Mouse (Mus musculus) forebrain, embryonic 15.5 days (tissue): Measurements from ENCODE around the gene Alpk1. TPM values are rescaled to one million over a fixed set of nuclear protein-coding genes. Genes with fewer than 3 reads are reported as not detected.

Experiments
- ATAC-seq: fragments of 200-750 bp; cut with Nextera tagmentation; replicated peaks from 2 replicates; pipeline ENCODE4 v1.8.0; 2017; ENCODE audit warnings: mild to moderate bottlenecking, moderate TSS enrichment, moderate library complexity
- H3K27ac ChIP-seq: fragments of 300-500 bp; sonication (generic); replicated peaks from 2 replicates; pipeline ENCODE4 v1.5.1; 2015; ENCODE audit warnings: mild to moderate bottlenecking, inconsistent platforms
- H3K27me3 ChIP-seq: fragments of 300-500 bp; sonication (generic); 2 replicates; pipeline ENCODE4 v1.6.1; 2015; ENCODE audit warnings: inconsistent platforms
- H3K36me3 ChIP-seq: fragments of 300-500 bp; sonication (generic); 2 replicates; pipeline ENCODE4 v1.6.1; 2015; ENCODE audit warnings: mild to moderate bottlenecking, inconsistent platforms
- H3K4me1 ChIP-seq: fragments of 300-500 bp; sonication (generic); 2 replicates; pipeline ENCODE4 v1.6.1; 2015; ENCODE audit warnings: inconsistent platforms
- H3K4me2 ChIP-seq: fragments of 300-500 bp; sonication (generic); replicated peaks from 2 replicates; pipeline ENCODE4 v1.6.1; 2015; ENCODE audit warnings: mild to moderate bottlenecking, inconsistent platforms
- H3K4me3 ChIP-seq: fragments of 300-500 bp; sonication (generic); 2 replicates; pipeline ENCODE4 v1.5.1; 2015; ENCODE audit warnings: mild to moderate bottlenecking, inconsistent platforms
- H3K9ac ChIP-seq: fragments of 300-500 bp; sonication (generic); replicated peaks from 2 replicates; pipeline ENCODE4 v1.6.1; 2015; ENCODE audit warnings: mild to moderate bottlenecking, inconsistent platforms
- H3K9me3 ChIP-seq: fragments of 300-500 bp; sonication (generic); 2 replicates; pipeline ENCODE4 v1.6.1; 2016; ENCODE audit warnings: inconsistent platforms
- WGBS: fragments of 180-500 bp; shearing (Covaris S2); methylation state at CpG from one replicate; pipeline ENCODE4 v1.1.7; 2015; ENCODE audit warnings: mixed read lengths; 5-methylcytosine and 5-hydroxymethylcytosine counted together
- polyA plus RNA-seq: library from polyadenylated mRNA; unstranded; fragments of >200 nt; fragmentation: Nextera tagmentation; extraction: Ambion mirVana; gene quantifications from 2 replicates; pipeline ENCODE4 v1.2.1, GENCODE M21; 2015

Gene Alpk1
- polyA plus RNA-seq, 1 experiment from 2014 or later = 0.78 TPM

DNA sequence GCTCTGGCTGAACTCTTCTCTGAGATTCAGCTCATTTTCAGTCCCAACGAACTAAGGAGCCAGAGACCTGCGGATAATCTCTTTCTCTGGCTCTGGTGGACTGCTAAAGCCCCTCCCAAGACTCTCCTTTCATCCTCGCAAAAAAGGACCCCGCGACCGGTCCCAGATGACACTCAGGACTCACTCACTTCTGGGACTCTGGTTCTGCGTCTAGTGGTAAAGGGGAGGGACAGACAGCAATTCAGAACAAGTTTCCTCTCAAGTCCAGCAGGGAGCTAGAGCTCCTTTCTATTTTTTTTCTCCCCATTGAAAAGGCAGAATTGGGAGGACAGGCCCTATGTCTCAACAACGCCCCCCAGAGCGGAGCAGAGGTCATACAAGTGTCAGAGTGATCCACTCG is 148.7 kb downstream of the Alpk1 start:
- Histone ChIP-seq H3K4me2 (peak overlapping the region; percentile 59), H3K9ac (peak overlapping the region; percentile 61; the same call in 1 of the 2 replicates), H3K4me1 (peaks cover 63% of the 10 kb centered on the region), H3K9me3 (no peaks in the 10 kb centered on the region), H3K27ac (peak overlapping the region; percentile 91), H3K36me3 (no peaks in the 10 kb centered on the region), H3K27me3 (peaks cover 20% of the 10 kb centered on the region), H3K4me3 (peak overlapping the region; percentile 64)
- 1% methylated on average over 10 of the region's 10 CpGs for WGBS
- no peak for ATAC-seq

DNA sequence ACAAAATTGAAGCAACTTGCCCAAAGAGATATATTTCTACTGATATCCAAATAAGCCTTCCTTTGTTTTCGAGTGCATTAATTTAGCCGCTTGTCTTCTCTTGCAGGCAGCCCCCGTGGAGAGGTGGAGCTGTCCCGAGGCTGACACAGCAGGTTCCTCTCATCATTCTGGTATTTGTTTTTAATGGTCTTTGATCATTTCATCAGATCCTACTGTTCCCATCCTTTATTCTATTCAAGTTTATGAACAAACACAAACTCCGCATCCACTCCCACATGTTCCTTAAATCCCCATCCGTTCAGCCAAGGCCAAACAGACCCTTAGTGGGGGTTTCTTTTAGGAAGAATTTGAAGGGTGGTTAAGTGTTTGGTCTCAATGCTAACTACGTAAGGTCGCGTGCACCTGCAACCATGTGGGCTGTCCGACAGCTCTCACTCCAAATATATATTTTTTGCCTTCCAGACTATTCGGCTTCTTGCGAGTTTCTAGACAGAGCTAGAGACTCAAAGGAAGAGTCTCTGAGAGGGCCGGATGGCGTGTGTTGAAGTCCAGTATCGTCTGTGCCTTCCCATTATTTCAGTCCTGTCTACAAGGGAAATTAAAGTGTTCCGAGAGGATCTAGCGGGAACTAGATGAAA is 149.5 kb downstream of the Alpk1 start:
- peaks cover 24% of the 10 kb centered on the region for H3K27me3 ChIP-seq
- peak overlapping the region; percentile 91 for H3K27ac ChIP-seq
- no peak for ATAC-seq
- no peak overlapping the region for H3K9ac ChIP-seq
- peaks cover 67% of the 10 kb centered on the region for H3K4me1 ChIP-seq
- H3K4me3 ChIP-seq = peak overlapping the region; percentile 64; the same call in 1 of the 2 replicates
- WGBS = 10% methylated on average over 17 of the region's 17 CpGs
- H3K9me3 ChIP-seq = no peaks in the 10 kb centered on the region
- H3K36me3 ChIP-seq = no peaks in the 10 kb centered on the region
- H3K4me2 ChIP-seq = peak overlapping the region; percentile 59

DNA sequence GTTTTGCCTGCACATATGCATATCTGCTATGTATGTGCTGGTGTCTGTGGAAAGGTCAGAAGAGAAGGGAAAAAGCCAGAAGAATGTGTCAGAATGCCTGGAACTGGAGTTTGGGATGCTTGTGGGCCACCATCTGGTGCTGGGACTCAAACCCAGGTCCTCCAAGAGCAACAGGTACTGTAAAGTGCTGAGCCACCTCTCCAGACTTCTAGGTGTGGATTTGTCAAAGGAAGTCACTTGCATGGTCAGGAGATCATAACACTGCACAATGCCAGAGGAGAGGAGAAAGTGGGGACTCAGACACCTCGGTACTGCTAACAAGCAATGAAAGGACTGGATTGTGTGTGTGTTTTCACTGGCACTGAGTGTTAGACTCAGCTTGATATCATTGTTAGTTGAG is 150.1 kb downstream of the Alpk1 start:
- H3K9me3 ChIP-seq = no peaks in the 10 kb centered on the region
- H3K9ac ChIP-seq = no peak overlapping the region
- no peaks in the 10 kb centered on the region for H3K36me3 ChIP-seq
- H3K27ac ChIP-seq = no peak overlapping the region
- peaks cover 72% of the 10 kb centered on the region for H3K4me1 ChIP-seq
- H3K4me3 ChIP-seq = no peak overlapping the region
- 7% methylated on average over 1 of the region's 1 CpGs for WGBS
- peaks cover 24% of the 10 kb centered on the region for H3K27me3 ChIP-seq
- no peak overlapping the region for H3K4me2 ChIP-seq
- no peak for ATAC-seq

DNA sequence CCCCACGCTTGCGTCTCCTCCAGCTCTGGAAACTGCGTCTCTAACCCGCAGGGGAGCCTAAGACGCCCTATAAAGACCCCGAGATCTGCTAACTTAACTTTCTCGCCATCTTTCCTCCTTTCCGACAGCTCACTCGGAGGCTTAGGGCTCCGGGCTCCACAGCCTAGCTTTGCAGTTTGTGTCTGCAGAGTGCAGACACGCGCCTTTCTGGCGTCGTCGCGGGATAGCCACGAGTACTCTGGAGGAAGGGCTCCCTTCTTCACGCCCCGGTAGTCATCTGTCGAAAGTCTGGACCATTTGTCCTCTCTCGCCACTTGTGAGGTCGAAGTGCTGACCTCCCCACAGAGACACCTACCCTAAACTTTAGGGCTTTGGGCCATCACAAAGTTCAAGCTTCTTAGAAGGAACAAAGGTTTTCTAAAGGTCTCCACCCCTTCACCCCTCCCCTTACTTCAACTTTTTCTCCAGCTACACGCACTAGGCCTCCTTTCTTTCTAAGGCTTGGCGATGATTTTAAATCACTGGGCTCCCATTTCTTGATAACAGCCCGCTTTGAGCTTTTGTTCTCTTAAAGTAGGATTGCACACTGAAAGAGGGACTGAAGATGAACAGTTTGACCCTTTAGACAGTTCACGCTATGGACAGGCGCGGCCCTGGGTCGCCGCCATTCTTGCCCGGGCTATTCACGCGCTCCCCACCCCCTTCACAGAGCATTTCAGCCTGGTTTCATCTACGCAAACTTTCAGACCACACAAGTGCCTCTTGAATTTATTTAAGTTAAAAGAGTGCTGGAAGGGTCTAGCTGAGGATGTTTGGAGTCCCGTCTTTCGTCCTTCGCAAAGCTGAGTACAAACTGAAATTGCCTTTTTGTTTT is 151.8 kb downstream of the Alpk1 start:
- Histone ChIP-seq H3K4me1 (peaks cover 57% of the 10 kb centered on the region), H3K4me3 (peak overlapping the region; percentile 13; the same call in 1 of the 2 replicates), H3K4me2 (peak overlapping the region; percentile 33), H3K9me3 (no peaks in the 10 kb centered on the region), H3K27me3 (peaks cover 30% of the 10 kb centered on the region), H3K36me3 (no peaks in the 10 kb centered on the region), H3K9ac (no peak overlapping the region; the same call in 1 of the 2 replicates), H3K27ac (peak overlapping the region; percentile 67)
- no peak for ATAC-seq
- 10% methylated on average over 37 of the region's 37 CpGs for WGBS

DNA sequence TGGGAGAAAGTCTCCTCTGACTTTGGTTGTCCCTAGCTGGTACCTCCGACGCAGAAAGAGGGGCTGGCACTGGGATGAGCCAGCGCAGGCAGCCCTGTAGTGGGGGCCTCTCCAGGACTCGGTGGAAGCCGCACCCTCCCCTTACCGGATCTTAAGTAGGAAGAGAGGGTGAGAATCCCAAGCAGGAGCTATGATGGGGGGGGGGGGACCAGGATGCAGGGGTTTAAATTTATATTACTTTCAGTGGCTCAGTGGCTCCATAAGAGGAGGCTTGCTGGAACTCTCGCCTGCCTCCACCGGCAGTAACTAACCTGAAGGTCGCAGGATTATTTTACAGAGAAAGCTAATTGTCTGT is 152.4 kb downstream of the Alpk1 start:
- H3K4me1 ChIP-seq = peaks cover 51% of the 10 kb centered on the region
- H3K27ac ChIP-seq = peak overlapping the region; percentile 67
- 5% methylated on average over 9 of the region's 9 CpGs for WGBS
- H3K36me3 ChIP-seq = no peaks in the 10 kb centered on the region
- peak overlapping the region; percentile 32 for H3K9ac ChIP-seq
- H3K27me3 ChIP-seq = peaks cover 30% of the 10 kb centered on the region
- H3K4me3 ChIP-seq = peak overlapping the region; percentile 13; the same call in 1 of the 2 replicates
- no peak for ATAC-seq
- H3K4me2 ChIP-seq = peak overlapping the region; percentile 33
- no peaks in the 10 kb centered on the region for H3K9me3 ChIP-seq

GRCm38 (mm10) chr3:127627151-127627955 is 153.0 kb downstream of the Alpk1 start:
- Histone ChIP-seq H3K4me3 (0 out of 2 replicates have a peak overlapping the region, but pooled peaks have one; percentile 9), H3K9ac (peak overlapping the region; percentile 32), H3K27ac (peak overlapping the region; percentile 67), H3K36me3 (no peaks in the 10 kb centered on the region), H3K4me1 (peaks cover 47% of the 10 kb centered on the region), H3K4me2 (peak overlapping the region; percentile 33), H3K9me3 (no peaks in the 10 kb centered on the region), H3K27me3 (peaks cover 28% of the 10 kb centered on the region)
- WGBS = 1% methylated on average over 28 of the region's 28 CpGs
- no peak for ATAC-seq

DNA sequence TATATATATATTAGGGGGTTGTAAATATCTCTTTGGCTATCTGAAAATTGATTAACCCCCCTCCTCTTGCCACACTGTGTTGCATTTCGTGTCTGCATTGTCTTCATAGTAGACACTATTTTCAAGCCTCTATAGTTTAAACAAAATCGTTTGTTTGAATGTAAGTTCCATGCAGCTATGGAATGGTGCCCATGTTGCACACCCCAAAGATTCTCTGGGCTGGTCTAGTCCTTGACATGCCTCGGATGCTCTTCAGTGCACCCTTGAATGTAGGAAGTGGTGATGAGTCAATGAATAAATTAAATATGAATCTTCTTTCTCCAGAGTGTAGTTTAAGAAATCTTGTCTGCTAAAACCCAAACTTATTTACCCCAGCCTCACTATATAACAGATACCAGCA is 153.8 kb downstream of the Alpk1 start:
- H3K27me3 ChIP-seq = peaks cover 27% of the 10 kb centered on the region
- H3K4me3 ChIP-seq = no peak overlapping the region
- peak overlapping the region; percentile 94 for H3K27ac ChIP-seq
- peaks cover 39% of the 10 kb centered on the region for H3K4me1 ChIP-seq
- no peaks in the 10 kb centered on the region for H3K36me3 ChIP-seq
- 2% methylated on average over 3 of the region's 3 CpGs for WGBS
- no peaks in the 10 kb centered on the region for H3K9me3 ChIP-seq
- no peak overlapping the region for H3K9ac ChIP-seq
- ATAC-seq = no peak
- peak overlapping the region; percentile 52; the same call in 1 of the 2 replicates for H3K4me2 ChIP-seq

DNA sequence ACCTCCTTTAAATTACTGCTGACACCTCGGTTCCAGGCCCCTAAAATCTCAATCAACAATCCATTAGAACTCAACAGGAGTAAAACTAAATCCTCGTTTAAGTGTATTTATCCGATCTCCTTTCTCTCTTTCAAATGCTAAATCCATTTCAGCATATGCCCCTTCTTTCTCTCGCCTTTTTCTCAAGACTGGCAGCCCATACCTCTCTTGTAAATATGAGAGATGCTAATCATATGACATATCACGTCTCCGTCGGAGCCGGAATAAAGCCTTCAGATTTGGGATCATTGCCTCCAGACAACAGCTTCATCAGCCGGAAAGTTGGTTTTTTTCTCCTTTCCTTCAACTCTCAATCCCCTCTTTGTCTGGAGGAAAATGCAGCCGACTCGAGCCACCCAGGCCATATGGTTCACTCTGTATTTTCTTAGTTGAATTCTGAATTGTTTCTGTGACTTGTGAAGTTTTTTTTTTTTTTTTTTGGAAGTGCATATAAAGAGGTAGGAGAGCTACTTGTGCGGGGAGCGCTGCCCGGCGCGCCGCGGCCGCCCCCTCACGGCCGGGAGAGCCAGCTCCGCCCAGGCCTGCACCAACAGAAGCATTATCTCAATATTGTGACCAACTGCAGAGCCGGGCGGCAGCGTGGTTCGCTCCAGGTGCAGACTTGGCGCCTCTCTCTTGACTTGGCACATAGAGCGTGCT is 154.5 kb downstream of the Alpk1 start:
- peak overlapping the region; percentile 43 for H3K4me3 ChIP-seq
- H3K4me2 ChIP-seq = peak overlapping the region; percentile 52
- H3K27me3 ChIP-seq = peaks cover 27% of the 10 kb centered on the region
- under 1% methylated on average over 28 of the region's 28 CpGs for WGBS
- H3K9me3 ChIP-seq = no peaks in the 10 kb centered on the region
- H3K9ac ChIP-seq = peak overlapping the region; percentile 43; the same call in 1 of the 2 replicates
- peak overlapping the region; percentile 94 for H3K27ac ChIP-seq
- no peaks in the 10 kb centered on the region for H3K36me3 ChIP-seq
- peaks cover 32% of the 10 kb centered on the region for H3K4me1 ChIP-seq
- peak; percentile 79 for ATAC-seq

GRCm38 (mm10) chr3:127625296-127625695 is 155.0 kb downstream of the Alpk1 start:
- H3K9ac ChIP-seq = peak overlapping the region; percentile 43; the same call in 1 of the 2 replicates
- peak overlapping the region; percentile 52 for H3K4me2 ChIP-seq
- H3K4me3 ChIP-seq = peak overlapping the region; percentile 43
- no peaks in the 10 kb centered on the region for H3K9me3 ChIP-seq
- H3K36me3 ChIP-seq = no peaks in the 10 kb centered on the region
- under 1% methylated on average over 36 of the region's 36 CpGs for WGBS
- H3K4me1 ChIP-seq = peaks cover 32% of the 10 kb centered on the region
- ATAC-seq = peak; percentile 89
- peak overlapping the region; percentile 94 for H3K27ac ChIP-seq
- peaks cover 26% of the 10 kb centered on the region for H3K27me3 ChIP-seq
